Mouse (Mus musculus) layer of hippocampus, postnatal 10 days (tissue): ENCODE measurements at regions not wholly inside any gene's neighbourhood (a gene's known extent, or its start where the extent isn't known, plus 50 kb on each side); places are given as distances from the start of the nearest gene placed in this dataset.

Experiments
- DNase-seq, 2 experiments: peaks; one replicate each; pipeline ENCODE4 v3.0.0; 2021; ENCODE audit warnings: low spot score in 2 of 2

- peak; percentile 4 to 20 for DNase-seq
Measured at GRCm38 (mm10) chr14:113431220-113431619, 116.8 kb downstream of the Tpm3-rs7 start.

GRCm38 (mm10) chr14:113442261-113442660 lies 127.9 kb downstream of the Tpm3-rs7 start:
- DNase-seq, result no peak

GRCm38 (mm10) chr14:113454891-113455290 lies 140.5 kb downstream of the Tpm3-rs7 start:
- DNase-seq, result no peak

GRCm38 (mm10) chr14:113457514-113457913 lies 143.1 kb downstream of the Tpm3-rs7 start:
- DNase-seq, result no peak

- no peak for DNase-seq
Measured at GRCm38 (mm10) chr14:113469072-113469471, 154.7 kb downstream of the Tpm3-rs7 start.

- no peak for DNase-seq
Measured at GRCm38 (mm10) chr14:113469978-113470377, 155.6 kb downstream of the Tpm3-rs7 start.

- DNase-seq, result no peak
Measured at GRCm38 (mm10) chr14:113486591-113486990, 172.2 kb downstream of the Tpm3-rs7 start.

- no peak for DNase-seq
Measured at GRCm38 (mm10) chr14:113503796-113504195, 189.4 kb downstream of the Tpm3-rs7 start.
